Mouse (Mus musculus) spleen, adult 2 months (tissue): Measurements from ENCODE around the gene Larp1. TPM values are rescaled to one million over a fixed set of nuclear protein-coding genes. Genes with fewer than 3 reads are reported as not detected.

ENCODE experiments used
- DNase-seq, 2 experiments: peaks; one replicate each; pipeline versions ENCODE4 v3.0.0 to v3.0.0-alpha.2; 2012 to 2021; ENCODE audit warnings: low spot score in 2 of 2, low read depth in 1 of 2
- H3K27ac ChIP-seq: fragments of 200-500 bp; 2 replicates; pipeline ENCODE4 v1.5.1; 2012; ENCODE audit warnings: low read length, inconsistent platforms; ENCODE audit not compliant: insufficient read depth
- H3K27me3 ChIP-seq: fragments of 200-500 bp; 2 replicates; pipeline ENCODE4 v1.6.1; 2012; ENCODE audit warnings: mild to moderate bottlenecking, moderate library complexity, low read length, inconsistent platforms; ENCODE audit not compliant: control insufficient read depth, insufficient read depth
- H3K36me3 ChIP-seq: fragments of 200-500 bp; 2 replicates; pipeline ENCODE4 v1.6.1; 2012; ENCODE audit warnings: mild to moderate bottlenecking, low read length, inconsistent platforms; ENCODE audit not compliant: control insufficient read depth, insufficient read depth
- H3K4me1 ChIP-seq: fragments of 200-500 bp; 2 replicates; pipeline ENCODE4 v1.6.1; 2011; ENCODE audit warnings: inconsistent platforms; ENCODE audit not compliant: control insufficient read depth, insufficient read depth, insufficient read length
- H3K4me3 ChIP-seq: fragments of 200-500 bp; 2 replicates; pipeline ENCODE4 v1.5.1; 2011; ENCODE audit warnings: mild to moderate bottlenecking, inconsistent platforms; ENCODE audit not compliant: insufficient read depth, insufficient read length; ENCODE audit errors: extremely low read depth
- CTCF ChIP-seq: fragments of 200-500 bp; IDR thresholded peaks from 2 replicates; pipeline ENCODE4 v1.5.1; 2011; ENCODE audit warnings: mild to moderate bottlenecking, inconsistent platforms; ENCODE audit not compliant: insufficient read depth, insufficient read length, insufficient replicate concordance; ENCODE audit errors: extremely low read depth
- POLR2A ChIP-seq: fragments of 200-500 bp; IDR thresholded peaks from 2 replicates; pipeline ENCODE4 v1.6.1; 2011; ENCODE audit warnings: low read depth, low read length, inconsistent platforms
- WGBS: fragments of 180-500 bp; shearing (Covaris S2); methylation state at CpG from one replicate; pipeline ENCODE4 v1.1.7; 2018; 5-methylcytosine and 5-hydroxymethylcytosine counted together
- polyA plus RNA-seq: library from polyadenylated mRNA; depleted of rRNA; stranded (reverse); fragments of >200 nt; gene quantifications from 2 replicates; pipeline ENCODE4 v1.2.3, GENCODE M21; 2012

Larp1 gene
- polyA plus RNA-seq, 1 experiment = 26.3 TPM

- Histone ChIP-seq H3K36me3 (no peaks in the 10 kb centered on the region), H3K4me3 (no peak overlapping the region), H3K27ac (no peak overlapping the region), H3K4me1 (no peaks in the 10 kb centered on the region), H3K27me3 (no peaks in the 10 kb centered on the region)
- WGBS = 76% methylated on average over 5 of the region's 5 CpGs
- no peak for DNase-seq
- no peak for TF ChIP-seq CTCF
- no peak for TF ChIP-seq POLR2A
These were observed 38.3 kb upstream of the Larp1 start for GRCm38 (mm10) chr11:57970541-57970940.

GRCm38 (mm10) chr11:57973001-57973912 lies 35.6 kb upstream of the Larp1 start:
- Histone ChIP-seq H3K4me3 (no peak overlapping the region), H3K4me1 (no peaks in the 10 kb centered on the region), H3K27me3 (no peaks in the 10 kb centered on the region), H3K36me3 (no peaks in the 10 kb centered on the region), H3K27ac (no peak overlapping the region)
- 90% methylated on average over 13 of the region's 13 CpGs for WGBS
- TF ChIP-seq CTCF (no peak), POLR2A (no peak)
- no peak for DNase-seq

DNA sequence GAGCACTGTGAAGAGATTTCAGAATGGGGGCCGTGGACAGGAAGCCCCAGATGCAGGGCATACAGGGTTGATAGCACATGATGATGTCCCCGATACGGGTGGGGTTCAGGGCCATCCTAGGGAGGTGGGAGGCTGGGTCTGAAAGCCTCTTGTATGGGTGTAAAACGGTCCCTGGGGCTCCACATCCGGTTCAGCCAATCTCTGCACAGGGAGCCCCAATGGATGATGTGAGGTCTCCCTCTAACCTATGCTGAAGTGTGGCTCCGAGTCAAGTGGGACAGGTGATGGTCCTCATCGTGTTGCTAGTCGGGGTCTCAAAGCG lies 35.0 kb upstream of the Larp1 start:
- DNase-seq = no peak
- Histone ChIP-seq H3K36me3 (no peaks in the 10 kb centered on the region), H3K27ac (no peak overlapping the region), H3K4me3 (no peak overlapping the region), H3K4me1 (no peaks in the 10 kb centered on the region), H3K27me3 (no peaks in the 10 kb centered on the region)
- WGBS = 76% methylated on average over 9 of the region's 9 CpGs
- TF ChIP-seq CTCF (no peak), POLR2A (no peak)

GRCm38 (mm10) chr11:57975876-57976275 lies 33.0 kb upstream of the Larp1 start:
- Histone ChIP-seq H3K27ac (no peak overlapping the region), H3K27me3 (no peaks in the 10 kb centered on the region), H3K4me1 (no peaks in the 10 kb centered on the region), H3K36me3 (no peaks in the 10 kb centered on the region), H3K4me3 (no peak overlapping the region)
- no peak for TF ChIP-seq CTCF
- no peak for TF ChIP-seq POLR2A
- DNase-seq = no peak

GRCm38 (mm10) chr11:57977681-57978080 lies 31.2 kb upstream of the Larp1 start:
- TF ChIP-seq POLR2A = no peak
- TF ChIP-seq CTCF = no peak
- Histone ChIP-seq H3K4me1 (no peaks in the 10 kb centered on the region), H3K36me3 (no peaks in the 10 kb centered on the region), H3K27me3 (no peaks in the 10 kb centered on the region), H3K27ac (no peak overlapping the region), H3K4me3 (no peak overlapping the region)
- WGBS = 93% methylated on average over 1 of the region's 1 CpGs
- DNase-seq = no peak

- WGBS = 85% methylated on average over 6 of the region's 6 CpGs
- Histone ChIP-seq H3K27me3 (no peaks in the 10 kb centered on the region), H3K4me1 (no peaks in the 10 kb centered on the region), H3K36me3 (no peaks in the 10 kb centered on the region), H3K4me3 (no peak overlapping the region), H3K27ac (no peak overlapping the region)
- TF ChIP-seq POLR2A (no peak), CTCF (no peak)
- DNase-seq = no peak
These were observed 29.2 kb upstream of the Larp1 start for GRCm38 (mm10) chr11:57979621-57980020.

GRCm38 (mm10) chr11:57981083-57981809 lies 27.6 kb upstream of the Larp1 start:
- H3K27me3 ChIP-seq = no peaks in the 10 kb centered on the region
- no peaks in the 10 kb centered on the region for H3K36me3 ChIP-seq
- TF ChIP-seq POLR2A (no peak), CTCF (no peak)
- H3K27ac ChIP-seq = no peak overlapping the region
- 90% methylated on average over 12 of the region's 12 CpGs for WGBS
- DNase-seq = no peak
- no peak overlapping the region for H3K4me3 ChIP-seq
- no peaks in the 10 kb centered on the region for H3K4me1 ChIP-seq
